Mouse (Mus musculus) lung, postnatal 4 days (tissue): ENCODE data around the gene Fam3b.

ENCODE experiments used
- DNase-seq, 2 experiments: peaks; one replicate each; pipeline ENCODE4 v3.0.0; 2021

Fam3b gene

GRCm38 (mm10) chr16:97514099-97514940 is at the start of gene Fam3b:
Gene Fam3b, minus strand, starts transcription at chr16:97514816.
- peak; percentile 17 to 28 for DNase-seq

GRCm38 (mm10) chr16:97544340-97544739 is 29.7 kb upstream of the Fam3b start:
- DNase-seq, result no peak

- DNase-seq, result no peak
Measured at GRCm38 (mm10) chr16:97536859-97537258, 22.2 kb upstream of the Fam3b start.

GRCm38 (mm10) chr16:97535808-97536413 is 21.3 kb upstream of the Fam3b start:
- DNase-seq, result peak; percentile 57 to 66

GRCm38 (mm10) chr16:97534876-97535461 is 20.4 kb upstream of the Fam3b start:
- DNase-seq, result peak; percentile 61 to 67

- no peak for DNase-seq
Measured at GRCm38 (mm10) chr16:97534448-97534847, 19.8 kb upstream of the Fam3b start.

- DNase-seq, result no peak
Measured at GRCm38 (mm10) chr16:97533751-97534150, 19.1 kb upstream of the Fam3b start.

- DNase-seq, result no peak
Measured at GRCm38 (mm10) chr16:97533126-97533525, 18.5 kb upstream of the Fam3b start.

GRCm38 (mm10) chr16:97529241-97529640 is 14.6 kb upstream of the Fam3b start:
- no peak for DNase-seq

- peak in 1 of 2 experiments; percentile 56 for DNase-seq
Measured at GRCm38 (mm10) chr16:97523024-97523423, 8.4 kb upstream of the Fam3b start.

GRCm38 (mm10) chr16:97521983-97522382 is 7.4 kb upstream of the Fam3b start:
- DNase-seq, result no peak

- no peak for DNase-seq
Measured at GRCm38 (mm10) chr16:97516341-97516740, 1.7 kb upstream of the Fam3b start.

GRCm38 (mm10) chr16:97512347-97512751 is 2.3 kb downstream of the Fam3b start:
- no peak for DNase-seq

GRCm38 (mm10) chr16:97511495-97511894 is 3.1 kb downstream of the Fam3b start:
- no peak for DNase-seq

GRCm38 (mm10) chr16:97510849-97511248 is 3.8 kb downstream of the Fam3b start:
- DNase-seq, result peak in 1 of 2 experiments; percentile 29

- no peak for DNase-seq
Measured at GRCm38 (mm10) chr16:97507783-97508182, 6.8 kb downstream of the Fam3b start.

GRCm38 (mm10) chr16:97504793-97505192 is 9.8 kb downstream of the Fam3b start:
- DNase-seq, result no peak

GRCm38 (mm10) chr16:97503849-97504248 is 10.8 kb downstream of the Fam3b start:
- no peak for DNase-seq

- no peak for DNase-seq
Measured at GRCm38 (mm10) chr16:97500901-97501300, 13.7 kb downstream of the Fam3b start.

GRCm38 (mm10) chr16:97499450-97499849 is 15.2 kb downstream of the Fam3b start:
- no peak for DNase-seq

GRCm38 (mm10) chr16:97498139-97498538 is 16.5 kb downstream of the Fam3b start:
- DNase-seq, result no peak

GRCm38 (mm10) chr16:97497682-97498081 is 16.9 kb downstream of the Fam3b start:
- no peak for DNase-seq

- no peak for DNase-seq
Measured at GRCm38 (mm10) chr16:97496026-97496425, 18.6 kb downstream of the Fam3b start.

GRCm38 (mm10) chr16:97492369-97492768 is 22.2 kb downstream of the Fam3b start:
- no peak for DNase-seq
